Mouse (Mus musculus) layer of hippocampus, adult 2 months (tissue): ENCODE measurements around the gene Txndc12. TPM values are rescaled to one million over a fixed set of nuclear protein-coding genes. Genes with fewer than 3 reads are reported as not detected.
A peak's percentile ranks its signal among the peaks of the same experiment; 100 is the strongest.

Experiments used
- DNase-seq, 2 experiments: peaks; one replicate each; pipeline ENCODE4 v3.0.0; 2022; ENCODE audit warnings: low spot score in 2 of 2
- H3K27ac ChIP-seq: fragments of 200-600 bp; 2 replicates; pipeline ENCODE4 v1.8.1; 2022
- H3K4me3 ChIP-seq: fragments of 200-600 bp; 2 replicates; pipeline ENCODE4 v1.8.1; 2022; ENCODE audit warnings: mild to moderate bottlenecking
- CTCF ChIP-seq: fragments of 200-600 bp; conservative IDR thresholded peaks from 2 replicates; pipeline ENCODE4 v1.8.1; 2022; ENCODE audit warnings: antibody characterized with exemption, mild to moderate bottlenecking, moderate library complexity
- long read RNA-seq, 2 experiments: library from polyadenylated mRNA; stranded (forward); transcript quantifications; one replicate each; pipeline ENCODE4 v2.0.0; 2021; ENCODE audit warnings: borderline mapping rate in 2 of 2
- total RNA-seq, 2 experiments: library from RNA; stranded (reverse); gene quantifications; 2 replicates each; pipeline ENCODE4 v1.2.3; 2021

Txndc12 gene
- 10 to 100 TPM; 32.3 to 33.8 TPM for total RNA-seq
- long read RNA-seq, experiment 1, transcript Txndc12-201 (7 exons, 1,359 nt): major isoform, 5 of 12 reads
- long read RNA-seq, experiment 1, partial matches to known transcripts: 1 of 12 reads
- long read RNA-seq, experiment 1, other reads (novel, unspliced or antisense): 6 of 12 reads
- long read RNA-seq, experiment 2, transcript Txndc12-201 (7 exons, 1,359 nt): major isoform, 16 of 20 reads
- long read RNA-seq, experiment 2, partial matches to known transcripts: 0 of 20 reads
- long read RNA-seq, experiment 2, other reads (novel, unspliced or antisense): 4 of 20 reads

DNA sequence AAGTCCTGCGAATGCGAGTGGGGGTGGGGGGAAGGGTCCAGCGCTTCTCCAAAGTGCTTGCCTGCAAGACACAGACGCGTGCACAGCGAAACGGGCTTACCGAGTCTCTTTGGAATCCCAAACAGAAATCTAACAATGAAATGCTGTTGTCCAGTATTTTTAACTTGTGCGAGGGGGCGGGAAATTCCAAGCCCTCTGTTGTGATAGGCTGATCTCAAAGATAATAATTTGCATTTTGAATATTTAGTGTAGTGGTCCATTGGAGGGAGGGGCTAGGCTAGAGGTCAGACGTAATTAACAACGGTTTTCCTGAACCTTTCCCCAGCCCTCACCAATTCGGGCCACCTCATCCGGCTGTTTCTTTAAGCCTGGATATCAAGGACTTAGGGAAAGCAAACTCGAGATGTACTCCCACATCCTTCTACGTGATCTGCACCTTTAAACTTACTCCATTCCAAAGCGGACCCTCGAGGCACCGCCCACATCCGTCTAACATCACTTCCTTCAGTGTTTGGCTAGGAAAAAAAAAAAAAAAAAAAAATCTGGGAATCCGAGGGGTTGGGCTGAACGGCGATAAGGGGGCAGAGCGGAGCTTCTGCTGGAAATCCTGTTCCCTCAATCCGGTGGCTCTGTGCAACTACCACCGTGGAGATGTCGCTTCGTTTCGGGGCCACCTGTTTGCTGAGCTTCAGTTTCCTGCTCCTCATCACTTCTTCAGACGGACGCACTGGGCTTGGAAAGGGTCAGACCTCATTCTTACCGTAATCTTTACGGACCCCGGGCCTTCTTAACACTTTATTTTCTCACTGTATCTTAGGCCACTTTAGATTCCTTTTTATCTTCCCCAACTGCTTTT is at the start of gene Txndc12:
Txndc12 (plus strand) TSS at position 487 of the 856 bp plus-strand sequence.
- Histone ChIP-seq H3K4me3 (peak within 1 kb of the TSS; percentile 93), H3K27ac (peak within 1 kb of the TSS; percentile 99)
- DNase-seq: peak; percentile 65 to 83
- no peak; the same call in 1 of the 2 replicates for TF ChIP-seq CTCF

DNA sequence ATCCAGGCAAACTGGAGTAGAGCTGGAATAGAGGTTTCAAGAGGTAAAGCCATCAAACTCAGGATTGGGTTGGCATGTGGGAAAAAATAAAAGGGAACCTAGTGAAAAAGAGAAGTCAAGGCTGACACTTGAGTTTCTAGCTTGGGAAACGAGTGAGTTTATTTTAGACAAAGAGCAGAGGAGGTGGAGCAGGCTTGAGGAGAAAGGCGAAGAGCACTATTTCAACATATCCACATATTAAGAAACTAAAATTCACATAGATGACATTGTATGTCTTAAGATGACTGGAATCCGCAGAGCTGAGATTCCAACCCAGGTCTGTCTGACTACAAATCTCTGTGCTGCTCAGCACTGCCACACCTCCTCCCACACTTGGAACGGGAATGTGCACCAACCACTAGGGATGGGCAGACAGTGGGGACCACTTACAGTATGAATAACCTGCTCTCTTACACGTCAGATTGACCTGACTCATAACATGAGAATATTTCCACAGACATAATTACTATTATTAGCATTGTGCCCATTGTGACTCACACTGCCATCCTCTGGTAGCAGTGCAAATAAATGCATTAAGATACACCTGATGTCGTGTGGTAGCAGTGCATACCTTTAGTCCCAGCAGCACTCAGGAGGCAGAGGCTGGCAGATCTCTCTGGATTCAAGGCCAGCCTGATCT is 45.0 kb upstream of the Txndc12 start:
- no peak for DNase-seq
- H3K27ac ChIP-seq: no peak overlapping the region
- no peak overlapping the region for H3K4me3 ChIP-seq
- TF ChIP-seq CTCF: peak; percentile 22

GRCm38 (mm10) chr4:108790507-108790906 is 43.9 kb upstream of the Txndc12 start:
- H3K4me3 ChIP-seq: no peak overlapping the region
- TF ChIP-seq CTCF: no peak
- no peak for DNase-seq
- no peak overlapping the region for H3K27ac ChIP-seq

- TF ChIP-seq CTCF: no peak
- DNase-seq: no peak
- Histone ChIP-seq H3K4me3 (no peak overlapping the region), H3K27ac (no peak overlapping the region)
These were observed 40.5 kb upstream of the Txndc12 start for GRCm38 (mm10) chr4:108793941-108794340.

DNA sequence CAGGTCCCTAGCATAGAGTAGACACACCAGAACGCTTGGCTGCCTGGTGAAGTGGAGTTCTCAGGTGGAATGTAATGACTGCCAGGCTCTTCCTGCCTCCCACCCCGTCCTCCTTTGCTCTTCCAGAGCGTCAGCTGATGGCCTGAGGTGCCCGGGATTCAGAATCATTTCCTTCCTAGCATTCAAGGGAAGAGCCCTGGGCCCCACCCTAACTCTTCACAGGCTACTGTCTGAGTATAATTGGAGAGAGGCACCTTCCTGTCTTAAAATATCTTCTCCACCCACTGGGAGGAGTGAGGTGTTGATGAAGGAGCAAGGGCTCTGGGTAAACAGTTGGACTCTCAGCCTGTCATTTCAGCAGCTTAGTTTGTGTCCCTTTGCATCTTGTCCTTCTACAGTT is 37.7 kb upstream of the Txndc12 start:
- no peak overlapping the region for H3K27ac ChIP-seq
- H3K4me3 ChIP-seq: no peak overlapping the region
- TF ChIP-seq CTCF: no peak
- no peak for DNase-seq

GRCm38 (mm10) chr4:108798083-108798830 is 36.1 kb upstream of the Txndc12 start:
- peak; percentile 60 to 69 for DNase-seq
- TF ChIP-seq CTCF: peak; percentile 89
- no peak overlapping the region for H3K4me3 ChIP-seq
- 0 out of 2 replicates have a peak overlapping the region, but pooled peaks have one; percentile 8 for H3K27ac ChIP-seq

- TF ChIP-seq CTCF: no peak
- no peak overlapping the region for H3K4me3 ChIP-seq
- no peak overlapping the region for H3K27ac ChIP-seq
- DNase-seq: no peak
These were observed 30.9 kb upstream of the Txndc12 start for GRCm38 (mm10) chr4:108803535-108803934.

DNA sequence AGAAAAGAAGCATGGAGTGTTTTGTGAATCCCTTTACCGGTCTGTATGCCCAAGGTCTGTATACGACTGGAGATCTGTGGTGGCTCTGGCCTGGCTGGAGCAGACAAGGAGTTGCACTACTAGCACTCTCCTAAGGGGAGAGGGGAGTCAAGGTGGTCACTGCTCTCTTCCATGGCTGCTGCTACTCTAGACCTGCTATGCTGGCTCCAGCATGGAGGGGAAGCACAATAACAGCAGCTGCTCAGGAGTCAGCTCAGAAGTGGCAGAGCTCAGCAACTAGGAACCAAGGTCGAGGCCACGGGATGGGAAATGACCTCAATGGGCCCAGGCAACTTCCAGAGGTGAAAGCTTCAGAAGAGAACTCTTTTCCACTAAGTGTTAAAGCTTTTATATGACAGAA is 23.3 kb upstream of the Txndc12 start:
- no peak overlapping the region for H3K4me3 ChIP-seq
- no peak overlapping the region for H3K27ac ChIP-seq
- DNase-seq: no peak
- no peak for TF ChIP-seq CTCF

GRCm38 (mm10) chr4:108811550-108811949 is 22.9 kb upstream of the Txndc12 start:
- no peak for DNase-seq
- no peak overlapping the region for H3K27ac ChIP-seq
- no peak overlapping the region for H3K4me3 ChIP-seq
- no peak for TF ChIP-seq CTCF

DNA sequence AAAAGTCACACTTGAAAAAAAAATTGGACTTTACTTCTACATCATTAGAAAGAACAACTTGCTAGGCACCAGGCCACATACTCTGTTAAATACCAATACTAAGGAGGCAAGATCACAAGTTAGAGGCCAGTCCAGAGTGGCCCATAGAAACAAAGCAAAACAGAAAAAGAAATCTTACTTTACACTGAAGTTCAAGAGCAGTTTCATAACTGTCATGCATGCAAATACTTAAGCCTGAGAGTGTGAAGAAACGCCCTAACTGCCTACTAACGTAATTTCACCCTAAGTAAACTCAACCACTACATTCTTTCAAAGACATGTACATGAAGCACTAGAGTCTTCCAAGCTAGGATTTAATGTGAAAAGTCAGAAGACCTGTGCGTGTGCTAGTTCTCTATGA is 8.7 kb upstream of the Txndc12 start:
- no peak for DNase-seq
- H3K4me3 ChIP-seq: no peak overlapping the region

DNA sequence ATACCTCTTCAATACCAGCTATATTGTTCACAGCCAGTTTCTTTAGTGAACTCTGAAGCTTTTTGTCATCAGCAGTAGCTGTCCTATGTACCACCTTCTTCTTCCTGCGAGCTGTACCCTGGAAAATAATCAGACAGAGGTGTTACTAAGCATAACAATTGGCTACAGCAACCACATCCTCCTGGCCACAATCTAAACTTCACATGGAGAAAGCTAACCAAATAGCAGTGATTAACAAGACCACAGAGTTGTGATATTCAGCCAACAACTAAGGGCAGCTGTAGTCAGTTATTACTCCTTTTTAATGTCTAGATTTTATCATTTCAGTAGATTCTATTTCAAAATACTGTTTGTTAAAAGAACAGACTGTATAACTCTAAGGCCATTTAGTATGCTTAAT is 8.3 kb upstream of the Txndc12 start:
- TF ChIP-seq CTCF: no peak
- Histone ChIP-seq H3K4me3 (no peak overlapping the region), H3K27ac (no peak overlapping the region)
- no peak for DNase-seq

More for the DNA sequence above, 8.7 kb upstream of the Txndc12 start:
- no peak for TF ChIP-seq CTCF
- H3K27ac ChIP-seq: no peak overlapping the region

GRCm38 (mm10) chr4:108826643-108827042 is 7.8 kb upstream of the Txndc12 start:
- H3K4me3 ChIP-seq: no peak overlapping the region
- DNase-seq: no peak
- H3K27ac ChIP-seq: no peak overlapping the region
- no peak for TF ChIP-seq CTCF
